Mouse (Mus musculus): ENCODE results near the gene Tbp. TPM values are rescaled to one million over a fixed set of nuclear protein-coding genes. Genes with fewer than 3 reads are reported as not detected.
"Not testable (repeated sequence)": the region's sequence is repeated elsewhere in the genome, so short reads cannot be mapped to it uniquely, and the experiment has no call there.

The Tbp gene
- total RNA-seq, 1 experiment = 39.4 TPM

DNA sequence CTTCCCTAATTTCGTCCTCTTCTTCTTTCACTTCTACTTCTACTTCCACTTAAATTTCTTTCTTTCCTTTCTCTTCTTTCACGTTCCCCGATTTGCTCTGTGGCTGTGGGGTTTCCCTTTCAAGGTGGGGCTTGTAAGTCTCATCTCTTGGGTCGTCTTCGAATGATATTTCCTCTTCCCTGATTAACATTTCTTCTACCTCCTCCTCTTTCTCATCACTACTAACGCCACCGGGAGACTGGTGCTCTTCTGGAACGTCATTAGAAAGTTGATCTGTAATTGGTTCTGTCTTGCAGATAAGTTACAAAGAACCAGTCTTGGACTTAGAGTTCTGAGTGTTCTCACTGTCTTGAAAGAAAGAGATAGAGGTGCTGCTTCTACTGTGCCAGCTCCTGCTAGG, 36.3 kb downstream of the Tbp start:
- in situ Hi-C loops (cut with MboI; ENCODE audit: low sequenced_read_pairs in 2 of 2, unreplicated experiment in 2 of 2) = no loop called here
- no peak overlapping the region for H3K27ac ChIP-seq (ENCODE audit: insufficient read depth, low read depth, low read length, poor library complexity, severe bottlenecking)
- no peaks in the 10 kb centered on the region for H3K36me3 ChIP-seq (ENCODE audit: control insufficient read depth, insufficient read depth, low read length, poor library complexity, severe bottlenecking)
- DNase-seq (ENCODE audit: low read depth, low spot score) = no peak
- peak overlapping the region; percentile 57 to 66; a peak in 2 of 4 replicates for H3K4me3 ChIP-seq (ENCODE audit: insufficient read depth in 1 of 2, low read depth in 1 of 2, low read length in 2 of 2, poor library complexity in 1 of 2, severe bottlenecking in 1 of 2)
- H3K9ac ChIP-seq (ENCODE audit: insufficient read depth, low read depth, low read length, poor library complexity, severe bottlenecking) = no peak overlapping the region
- H3K9me3 ChIP-seq (ENCODE audit: control insufficient read depth, insufficient read depth, low read depth, low read length) = no peaks in the 10 kb centered on the region
- peaks cover 0 to 3% of the 10 kb centered on the region in 2 experiments; a peak in 1 of 4 replicates for H3K4me1 ChIP-seq (ENCODE audit: control insufficient read depth in 2 of 2, insufficient read depth in 2 of 2, low read length in 2 of 2, poor library complexity in 1 of 2)
- TF ChIP-seq ZNF384 (IDR thresholded peaks at IDR 0.05; ENCODE audit: low read depth, low read length) = no peak

DNA sequence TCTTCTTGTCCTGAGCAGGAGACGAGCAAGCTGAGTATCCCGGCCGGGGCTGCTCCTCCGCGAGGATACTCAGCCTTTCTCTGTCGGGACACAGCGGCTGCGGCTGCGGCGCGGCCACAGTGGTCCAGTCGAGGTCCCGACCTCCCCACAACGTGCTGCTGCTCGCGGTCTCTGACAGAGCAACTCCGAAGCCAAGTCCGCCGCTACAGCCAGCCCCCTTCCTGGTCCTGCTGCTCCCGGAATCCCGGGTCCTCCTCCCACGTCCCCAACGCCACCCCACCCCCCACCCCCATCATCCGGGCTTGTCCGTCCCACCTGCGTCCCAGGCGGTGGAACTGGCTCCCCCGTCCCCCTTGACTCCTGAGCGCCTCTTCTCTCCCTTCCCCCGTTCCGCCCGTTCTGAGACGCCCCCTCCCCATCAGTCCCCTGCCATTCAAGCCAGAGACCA, 36.8 kb downstream of the Tbp start:
- DNase-seq (ENCODE audit: low read depth, low spot score) = no peak
- H3K4me1 ChIP-seq (ENCODE audit: control insufficient read depth in 2 of 2, insufficient read depth in 2 of 2, low read length in 2 of 2, poor library complexity in 1 of 2) = peaks cover 0 to under 1% of the 10 kb centered on the region in 2 experiments; a peak in 1 of 4 replicates
- no peaks in the 10 kb centered on the region for H3K9me3 ChIP-seq (ENCODE audit: control insufficient read depth, insufficient read depth, low read depth, low read length)
- H3K27ac ChIP-seq (ENCODE audit: insufficient read depth, low read depth, low read length, poor library complexity, severe bottlenecking) = no peak overlapping the region
- H3K4me3 ChIP-seq (ENCODE audit: insufficient read depth in 1 of 2, low read depth in 1 of 2, low read length in 2 of 2, poor library complexity in 1 of 2, severe bottlenecking in 1 of 2) = peak overlapping the region; percentile 57 to 66
- TF ChIP-seq ZNF384 (IDR thresholded peaks at IDR 0.05; ENCODE audit: low read depth, low read length) (no peak), ZC3H11A (IDR thresholded peaks at IDR 0.05; ENCODE audit: borderline replicate concordance, low read depth, low read length) (no peak), CHD2 (IDR thresholded peaks at IDR 0.05; ENCODE audit: low read depth, low read length) (no peak), MAFK (IDR thresholded peaks at IDR 0.05; ENCODE audit: insufficient read depth, low read depth, low read length) (no peak), HCFC1 (IDR thresholded peaks at IDR 0.05; ENCODE audit: borderline replicate concordance, insufficient read depth, low read length) (no peak)
- no peaks in the 10 kb centered on the region for H3K36me3 ChIP-seq (ENCODE audit: control insufficient read depth, insufficient read depth, low read length, poor library complexity, severe bottlenecking)
- in situ Hi-C loops (cut with MboI; ENCODE audit: low sequenced_read_pairs in 2 of 2, unreplicated experiment in 2 of 2) = no loop called here
- peak overlapping the region; percentile 65 for H3K9ac ChIP-seq (ENCODE audit: insufficient read depth, low read depth, low read length, poor library complexity, severe bottlenecking)

GRCm38 (mm10) chr17:15540309-15540708, 40.6 kb downstream of the Tbp start:
- H3K9ac ChIP-seq (ENCODE audit: insufficient read depth, low read depth, low read length, poor library complexity, severe bottlenecking) = no peak overlapping the region
- no peaks in the 10 kb centered on the region for H3K9me3 ChIP-seq (ENCODE audit: control insufficient read depth, insufficient read depth, low read depth, low read length)
- TF ChIP-seq ZNF384 (IDR thresholded peaks at IDR 0.05; ENCODE audit: low read depth, low read length) = no peak
- in situ Hi-C loops (cut with MboI; ENCODE audit: low sequenced_read_pairs in 2 of 2, unreplicated experiment in 2 of 2) = no loop called here
- peaks cover 0 to 4% of the 10 kb centered on the region in 2 experiments; a peak in 1 of 4 replicates for H3K4me1 ChIP-seq (ENCODE audit: control insufficient read depth in 2 of 2, insufficient read depth in 2 of 2, low read length in 2 of 2, poor library complexity in 1 of 2)
- no peak overlapping the region for H3K27ac ChIP-seq (ENCODE audit: insufficient read depth, low read depth, low read length, poor library complexity, severe bottlenecking)
- no peak for DNase-seq (ENCODE audit: low read depth, low spot score)
- H3K4me3 ChIP-seq (ENCODE audit: insufficient read depth in 1 of 2, low read depth in 1 of 2, low read length in 2 of 2, poor library complexity in 1 of 2, severe bottlenecking in 1 of 2) = no peak overlapping the region
- no peaks in the 10 kb centered on the region for H3K36me3 ChIP-seq (ENCODE audit: control insufficient read depth, insufficient read depth, low read length, poor library complexity, severe bottlenecking)

DNA sequence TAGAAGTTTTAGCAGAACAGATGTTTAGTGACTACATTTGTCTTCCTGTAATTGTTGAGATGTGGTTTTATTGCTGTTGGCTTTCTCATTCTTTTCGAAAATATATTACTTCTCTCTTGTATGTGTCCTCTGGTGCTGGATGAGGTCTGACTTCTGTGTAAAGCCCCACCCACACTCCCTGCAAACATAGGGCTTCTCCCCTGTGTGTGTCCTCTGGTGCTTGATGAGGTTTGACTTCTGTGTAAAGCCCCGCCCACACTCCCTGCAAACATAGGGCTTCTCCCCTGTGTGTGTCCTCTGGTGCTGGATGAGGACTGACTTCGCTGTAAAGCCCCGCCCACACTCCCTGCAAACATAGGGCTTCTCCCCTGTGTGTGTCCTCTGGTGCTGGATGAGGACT, 44.2 kb downstream of the Tbp start:
- H3K4me1 ChIP-seq (ENCODE audit: control insufficient read depth in 2 of 2, insufficient read depth in 2 of 2, low read length in 2 of 2, poor library complexity in 1 of 2); H3K9ac ChIP-seq (ENCODE audit: insufficient read depth, low read depth, low read length, poor library complexity, severe bottlenecking); DNase-seq (ENCODE audit: low read depth, low spot score); H3K36me3 ChIP-seq (ENCODE audit: control insufficient read depth, insufficient read depth, low read length, poor library complexity, severe bottlenecking); H3K27ac ChIP-seq (ENCODE audit: insufficient read depth, low read depth, low read length, poor library complexity, severe bottlenecking); H3K9me3 ChIP-seq (ENCODE audit: control insufficient read depth, insufficient read depth, low read depth, low read length); in situ Hi-C loops (cut with MboI; ENCODE audit: low sequenced_read_pairs in 2 of 2, unreplicated experiment in 2 of 2): not testable (repeated sequence)
- H3K4me3 ChIP-seq (ENCODE audit: insufficient read depth in 1 of 2, low read depth in 1 of 2, low read length in 2 of 2, poor library complexity in 1 of 2, severe bottlenecking in 1 of 2) = peak overlapping the region; percentile 23 to 61; a peak in 3 of 4 replicates

DNA sequence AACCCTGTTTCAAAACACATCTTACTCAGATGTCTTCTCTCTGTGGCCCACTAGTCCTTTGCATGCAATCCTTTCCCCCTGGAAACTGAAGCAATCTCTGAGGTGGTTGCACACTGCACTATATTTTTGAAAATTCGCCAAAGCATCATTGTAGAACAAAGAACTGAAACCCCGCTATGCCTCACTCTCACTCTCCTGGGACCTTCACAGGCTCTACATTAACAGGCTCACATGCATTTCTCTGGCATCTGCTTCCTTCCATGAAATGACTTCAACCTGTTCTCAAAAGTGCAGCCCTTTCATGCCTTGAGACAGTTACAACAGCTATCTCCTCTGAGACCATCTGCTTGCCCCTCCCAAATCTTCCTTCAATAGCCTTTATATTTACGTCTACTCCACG, 46.8 kb downstream of the Tbp start:
- DNase-seq (ENCODE audit: low read depth, low spot score) = no peak
- TF ChIP-seq HCFC1 (IDR thresholded peaks at IDR 0.05; ENCODE audit: borderline replicate concordance, insufficient read depth, low read length) = no peak
- Histone ChIP-seq H3K9me3 (ENCODE audit: control insufficient read depth, insufficient read depth, low read depth, low read length) (no peaks in the 10 kb centered on the region), H3K4me1 (ENCODE audit: control insufficient read depth in 2 of 2, insufficient read depth in 2 of 2, low read length in 2 of 2, poor library complexity in 1 of 2) (0 out of 4 replicates have a peak, but pooled peaks cover 0 to 4% of the 10 kb centered on the region in 2 experiments), H3K36me3 (ENCODE audit: control insufficient read depth, insufficient read depth, low read length, poor library complexity, severe bottlenecking) (no peaks in the 10 kb centered on the region), H3K27ac (ENCODE audit: insufficient read depth, low read depth, low read length, poor library complexity, severe bottlenecking) (no peak overlapping the region), H3K9ac (ENCODE audit: insufficient read depth, low read depth, low read length, poor library complexity, severe bottlenecking) (no peak overlapping the region), H3K4me3 (ENCODE audit: insufficient read depth in 1 of 2, low read depth in 1 of 2, low read length in 2 of 2, poor library complexity in 1 of 2, severe bottlenecking in 1 of 2) (no peak overlapping the region)
- in situ Hi-C loops (cut with MboI; ENCODE audit: low sequenced_read_pairs in 2 of 2, unreplicated experiment in 2 of 2) = no loop called here

Measured in ES-E14 (cell line).